Mouse (Mus musculus) small intestine, adult 2 months (tissue): Measurements from ENCODE around the gene Gpr146.

Experiments
- CTCF ChIP-seq: fragments of 200-500 bp; IDR thresholded peaks from 2 replicates; pipeline ENCODE4 v1.5.1; 2012; ENCODE audit warnings: low read depth, mild to moderate bottlenecking, control low read depth, inconsistent platforms, low read length, moderate library complexity, mixed read lengths; ENCODE audit not compliant: insufficient replicate concordance, insufficient read length; ENCODE audit errors: extremely low read depth
- POLR2A ChIP-seq: fragments of 200-500 bp; IDR thresholded peaks from 2 replicates; pipeline ENCODE4 v1.6.1; 2012; ENCODE audit warnings: low read depth, mild to moderate bottlenecking, control low read depth, inconsistent platforms, low read length, moderate library complexity

DNA sequence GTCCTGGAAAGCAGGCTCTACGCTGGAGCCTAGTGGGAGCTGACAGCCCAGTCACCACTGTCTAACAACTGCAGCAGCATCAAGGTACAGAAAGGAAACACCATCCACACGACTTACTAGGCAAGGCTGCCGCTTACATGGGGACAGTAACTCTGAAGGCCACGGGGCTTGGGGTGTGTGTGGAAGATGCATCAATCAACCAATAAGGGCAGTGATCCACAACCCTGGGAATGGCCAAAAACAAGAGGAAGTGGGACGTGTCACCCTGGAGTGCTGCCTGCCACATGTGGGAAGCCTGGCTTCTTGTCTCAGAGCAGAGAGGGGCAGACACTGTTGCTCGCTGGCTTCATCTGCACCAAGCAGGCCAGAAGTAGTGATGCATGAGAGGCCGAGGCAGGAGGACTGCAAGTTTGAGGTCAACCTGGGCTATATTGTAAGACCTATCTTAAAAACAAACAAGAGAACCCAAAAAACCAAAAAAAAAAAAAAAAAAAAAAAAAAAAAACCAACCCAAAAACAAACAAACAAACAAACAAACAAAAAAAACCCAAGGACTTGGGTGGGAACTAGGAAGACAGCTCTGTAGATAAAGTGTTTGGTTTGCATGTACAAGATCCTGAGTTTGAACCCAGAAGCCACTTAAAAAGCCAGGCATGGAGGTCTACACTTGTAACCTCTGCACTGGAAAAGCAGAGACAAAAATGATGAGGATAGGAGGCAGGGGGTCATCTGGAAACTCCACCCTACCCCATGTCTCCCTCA is 55.4 kb downstream of the Gpr146 start:
- no peak for TF ChIP-seq POLR2A
- TF ChIP-seq CTCF = no peak
